Mouse (Mus musculus): Measurements from ENCODE around the gene Krtap12-1.

DNA sequence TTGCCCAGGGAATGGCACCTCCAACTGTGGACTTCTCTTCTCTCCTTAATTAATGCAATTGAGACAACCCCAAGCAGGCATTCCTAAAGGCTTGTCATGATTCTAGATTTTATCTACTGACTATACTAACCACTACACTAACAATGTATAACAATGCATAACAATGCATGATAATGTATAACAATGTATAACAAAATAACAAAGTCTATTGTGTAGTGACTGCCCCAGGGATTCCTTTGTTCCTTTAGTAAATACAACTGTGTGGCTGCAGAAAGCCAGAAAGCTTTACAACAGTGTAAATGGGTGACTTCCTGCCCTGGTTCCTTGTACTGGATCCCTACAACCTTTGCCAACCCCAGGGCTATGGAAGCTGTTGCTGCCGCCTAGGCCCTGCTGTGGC is 15.5 kb downstream of the Krtap12-1 start:
- TF ChIP-seq CTCF (IDR thresholded peaks at IDR 0.05; ENCODE audit: low read depth, low read length) (no peak), POLR2A (IDR thresholded peaks at IDR 0.05; ENCODE audit: extremely low read depth, insufficient read depth, low read length) (no peak)
